Mouse (Mus musculus) G1E (cell line): ENCODE data around the gene Marveld3. TPM values are rescaled to one million over a fixed set of nuclear protein-coding genes. Genes with fewer than 3 reads are reported as not detected.

Experiments
- ATAC-seq: 2 replicates; pipeline ENCODE4 v1.8.0; 2016; ENCODE audit warnings: mild to moderate bottlenecking; ENCODE audit not compliant: insufficient number of reproducible peaks, poor library complexity, low FRiP score, severe bottlenecking; ENCODE audit errors: extremely low read depth
- DNase-seq: peaks from one replicate; pipeline ENCODE4 v3.0.0; 2012; ENCODE audit warnings: low spot score
- H3K27me3 ChIP-seq: 2 replicates; pipeline ENCODE4 v1.6.1; 2012; ENCODE audit warnings: mild to moderate bottlenecking, low read length, inconsistent platforms; ENCODE audit not compliant: insufficient read depth
- H3K36me3 ChIP-seq: replicated peaks from 2 replicates; pipeline ENCODE3; 2012; ENCODE audit warnings: mild to moderate bottlenecking, inconsistent platforms
- H3K4me1 ChIP-seq: 2 replicates; pipeline ENCODE4 v1.6.1; 2012; ENCODE audit warnings: low read depth, low read length, inconsistent platforms, mixed read lengths; ENCODE audit not compliant: insufficient read depth
- H3K4me3 ChIP-seq: 2 replicates; pipeline ENCODE4 v1.5.1; 2012; ENCODE audit warnings: low read depth, mild to moderate bottlenecking, inconsistent platforms, low read length, moderate library complexity, mixed read lengths
- H3K9me3 ChIP-seq: replicated peaks from 2 replicates; pipeline ENCODE4 v1.6.1; 2012; ENCODE audit warnings: inconsistent platforms
- CTCF ChIP-seq: IDR thresholded peaks from 2 replicates; pipeline ENCODE4 v1.5.1; 2012; ENCODE audit warnings: low read depth, low read length, inconsistent platforms, mixed read lengths
- GATA1 ChIP-seq: IDR thresholded peaks from 2 replicates; pipeline ENCODE4 v1.6.1; 2012; ENCODE audit warnings: borderline replicate concordance, low read length, inconsistent platforms, mixed read lengths
- GATA2 ChIP-seq: IDR thresholded peaks from 2 replicates; pipeline ENCODE4 v1.6.1; 2012; ENCODE audit warnings: low read depth, low read length, inconsistent platforms, borderline replicate concordance
- POLR2AphosphoS5 ChIP-seq: IDR thresholded peaks from 2 replicates; pipeline ENCODE4 v1.6.1; 2012; ENCODE audit warnings: low read depth, low read length, inconsistent platforms; ENCODE audit not compliant: insufficient replicate concordance
- TAL1 ChIP-seq: conservative IDR thresholded peaks from 2 replicates; pipeline ENCODE4 v1.6.1; 2012; ENCODE audit warnings: low read depth, low read length, inconsistent platforms, mixed read lengths
- polyA plus RNA-seq: library from polyadenylated mRNA; stranded (reverse); fragments of >175 nt; gene quantifications from 2 replicates; pipeline ENCODE4 v1.2.3, GENCODE M21; 2012
- total RNA-seq, 2 experiments: library from RNA; stranded (forward) in 1 of 2; stranded (reverse) in 1 of 2; fragments of 200-1000 nt in 1 of 2; fragments of >200 nt in 1 of 2; fragmentation: Nextera tagmentation in 1 of 2; gene quantifications; 2 replicates each; pipeline ENCODE4 v1.2.3; 2014 to 2017

Gene Marveld3
- total and polyA plus RNA-seq, 3 experiments = 0.16 TPM; not detected in 2

- TF ChIP-seq TAL1 = no peak
- no peak for TF ChIP-seq GATA1
- no peak for TF ChIP-seq POLR2AphosphoS5
- TF ChIP-seq CTCF = no peak
- no peak for TF ChIP-seq GATA2
- Histone ChIP-seq H3K4me1 (no peaks in the 10 kb centered on the region), H3K36me3 (no peaks in the 10 kb centered on the region), H3K27me3 (0 out of 2 replicates have a peak, but pooled peaks cover 2% of the 10 kb centered on the region), H3K4me3 (no peak overlapping the region), H3K9me3 (no peaks in the 10 kb centered on the region)
- ATAC-seq = no peak
- no peak for DNase-seq
Observed at GRCm38 (mm10) chr8:109989151-109989550, 27.1 kb upstream of the Marveld3 start.

DNA sequence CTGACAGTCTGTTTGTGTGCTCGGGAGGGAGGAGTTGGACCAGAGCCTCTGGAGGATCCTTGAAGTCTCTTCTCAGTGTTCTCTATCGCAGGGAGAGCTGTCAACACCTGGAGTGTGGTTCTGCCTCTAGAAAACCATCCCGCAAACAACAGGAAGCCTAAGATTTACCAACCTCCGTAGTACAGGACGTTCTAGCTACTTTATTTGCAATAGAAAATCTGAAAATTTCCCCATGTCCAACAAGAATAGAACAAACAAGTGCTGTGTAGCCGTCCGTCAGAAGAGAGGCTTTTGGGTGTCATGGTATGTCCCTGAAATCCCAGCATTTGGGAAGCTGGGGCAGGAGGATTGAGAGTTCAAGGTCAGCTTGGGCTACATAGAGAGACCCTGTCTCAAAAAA lies 25.8 kb upstream of the Marveld3 start:
- H3K27me3 ChIP-seq = 0 out of 2 replicates have a peak, but pooled peaks cover 2% of the 10 kb centered on the region
- no peak for TF ChIP-seq TAL1
- no peak for TF ChIP-seq GATA2
- no peak for TF ChIP-seq CTCF
- no peak for TF ChIP-seq POLR2AphosphoS5
- no peak for TF ChIP-seq GATA1
- no peaks in the 10 kb centered on the region for H3K4me1 ChIP-seq
- no peak overlapping the region for H3K4me3 ChIP-seq
- no peaks in the 10 kb centered on the region for H3K9me3 ChIP-seq
- DNase-seq (no peak), ATAC-seq (no peak)
- no peaks in the 10 kb centered on the region for H3K36me3 ChIP-seq

GRCm38 (mm10) chr8:109986384-109986783 lies 24.4 kb upstream of the Marveld3 start:
- Histone ChIP-seq H3K4me1 (no peaks in the 10 kb centered on the region), H3K36me3 (no peaks in the 10 kb centered on the region), H3K9me3 (no peaks in the 10 kb centered on the region), H3K4me3 (no peak overlapping the region), H3K27me3 (0 out of 2 replicates have a peak, but pooled peaks cover 2% of the 10 kb centered on the region)
- ATAC-seq (no peak), DNase-seq (no peak)
- TF ChIP-seq CTCF (no peak), GATA1 (no peak), POLR2AphosphoS5 (no peak)

DNA sequence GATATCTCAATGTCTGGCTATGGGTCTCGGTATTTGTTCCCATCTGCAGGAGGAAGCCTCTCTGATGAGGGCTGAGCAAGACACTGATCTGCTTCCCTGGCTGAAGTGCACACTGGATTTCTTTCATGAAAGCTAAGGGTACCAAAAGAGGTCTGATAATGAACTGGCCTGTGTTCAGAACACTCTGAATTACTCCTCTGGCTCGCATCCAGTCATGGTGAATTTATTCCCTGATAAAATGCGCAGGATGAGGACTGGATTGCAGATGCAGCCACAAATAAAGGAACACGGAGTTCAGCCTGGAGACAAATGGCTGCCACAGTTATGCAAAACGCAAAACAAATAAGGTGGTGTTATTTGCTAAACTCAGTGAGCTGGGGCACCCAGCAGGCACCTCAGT lies 21.9 kb upstream of the Marveld3 start:
- DNase-seq = no peak
- no peak for TF ChIP-seq GATA1
- TF ChIP-seq CTCF = no peak
- TF ChIP-seq GATA2 = no peak
- TF ChIP-seq TAL1 = no peak
- TF ChIP-seq POLR2AphosphoS5 = no peak
- no peaks in the 10 kb centered on the region for H3K9me3 ChIP-seq
- H3K4me3 ChIP-seq = no peak overlapping the region
- H3K36me3 ChIP-seq = no peaks in the 10 kb centered on the region
- no peaks in the 10 kb centered on the region for H3K4me1 ChIP-seq
- 0 out of 2 replicates have a peak, but pooled peaks cover 2% of the 10 kb centered on the region for H3K27me3 ChIP-seq
- no peak for ATAC-seq

DNA sequence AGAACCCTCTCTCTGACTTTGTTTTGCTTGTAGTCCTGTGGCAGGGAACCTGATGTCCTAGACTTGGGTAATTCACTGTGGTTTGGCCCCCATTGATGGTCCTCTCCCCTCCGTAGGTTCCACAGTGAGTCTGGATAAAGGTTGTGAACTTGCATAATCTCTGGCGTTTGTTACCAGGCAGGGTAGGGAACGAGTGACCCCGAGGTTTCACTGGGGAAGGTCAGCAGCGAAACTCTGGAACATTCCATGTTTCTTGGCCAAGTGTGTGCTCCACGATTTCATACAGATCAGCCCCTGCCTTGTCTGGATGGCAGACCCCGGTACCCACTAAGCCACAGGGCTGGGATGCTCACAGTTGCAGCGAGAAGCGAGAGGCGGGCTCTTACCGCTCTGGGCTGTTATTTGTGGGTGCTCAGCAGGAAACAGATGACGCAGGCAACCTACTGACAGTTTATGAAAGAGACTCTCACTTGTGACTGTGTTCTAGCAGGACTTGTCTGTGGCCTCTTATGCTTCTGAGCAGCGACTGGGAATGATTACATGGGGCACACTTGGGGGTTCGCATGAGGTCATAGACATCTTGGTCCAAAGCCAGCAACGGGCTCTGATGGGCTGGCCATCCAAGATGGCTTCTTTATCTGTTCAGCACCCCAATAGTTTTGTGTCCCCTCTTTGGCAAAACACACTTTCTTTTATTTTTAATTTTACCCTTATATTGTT lies 20.5 kb upstream of the Marveld3 start:
- TF ChIP-seq POLR2AphosphoS5 (no peak), TAL1 (no peak), GATA2 (no peak), CTCF (no peak), GATA1 (no peak)
- no peak for DNase-seq
- Histone ChIP-seq H3K9me3 (no peaks in the 10 kb centered on the region), H3K4me1 (no peaks in the 10 kb centered on the region), H3K27me3 (0 out of 2 replicates have a peak, but pooled peaks cover 2% of the 10 kb centered on the region), H3K36me3 (no peaks in the 10 kb centered on the region), H3K4me3 (no peak overlapping the region)
- ATAC-seq = no peak

GRCm38 (mm10) chr8:109979339-109979738 lies 17.3 kb upstream of the Marveld3 start:
- DNase-seq (no peak), ATAC-seq (no peak)
- Histone ChIP-seq H3K36me3 (no peaks in the 10 kb centered on the region), H3K9me3 (no peaks in the 10 kb centered on the region), H3K27me3 (no peaks in the 10 kb centered on the region), H3K4me3 (no peak overlapping the region), H3K4me1 (no peaks in the 10 kb centered on the region)
- TF ChIP-seq CTCF (no peak), GATA1 (no peak), POLR2AphosphoS5 (no peak), TAL1 (no peak), GATA2 (no peak)
